Mouse (Mus musculus) megakaryocyte, embryonic 14.5 days (primary cell): ENCODE data around the gene Dmkn. TPM values are rescaled to one million over a fixed set of nuclear protein-coding genes. Genes with fewer than 3 reads are reported as not detected.
"Not testable (repeated sequence)": the region's sequence is repeated elsewhere in the genome, so short reads cannot be mapped to it uniquely, and the experiment has no call there.

Experiments
- H3K27me3 ChIP-seq: replicated peaks from 2 replicates; pipeline ENCODE3; 2012; ENCODE audit warnings: inconsistent platforms
- H3K36me3 ChIP-seq: replicated peaks from 2 replicates; pipeline ENCODE3; 2012; ENCODE audit warnings: low read length, inconsistent platforms, mixed read lengths
- H3K4me1 ChIP-seq: 2 replicates; pipeline ENCODE4 v1.6.1; 2012; ENCODE audit warnings: inconsistent platforms
- H3K4me3 ChIP-seq: replicated peaks from 2 replicates; pipeline ENCODE3; 2012; ENCODE audit warnings: moderate library complexity, mild to moderate bottlenecking, inconsistent platforms
- H3K9me3 ChIP-seq: 2 replicates; pipeline ENCODE4 v1.6.1; 2012; ENCODE audit warnings: inconsistent platforms
- FLI1 ChIP-seq: IDR thresholded peaks from 2 replicates; pipeline ENCODE4 v1.6.1; 2012; ENCODE audit warnings: low read length, inconsistent platforms, mixed read lengths
- GATA1 ChIP-seq: IDR thresholded peaks from 3 replicates; pipeline ENCODE4 v1.6.1; 2012; ENCODE audit warnings: mixed read lengths, low read length, inconsistent platforms, borderline replicate concordance
- polyA plus RNA-seq: library from polyadenylated mRNA; stranded (reverse); fragments of >175 nt; gene quantifications from 2 replicates; pipeline ENCODE4 v1.2.3, GENCODE M21; 2012; ENCODE audit warnings: low replicate concordance; ENCODE audit not compliant: insufficient read depth

Dmkn gene
- not detected in 2 replicates for polyA plus RNA-seq

DNA sequence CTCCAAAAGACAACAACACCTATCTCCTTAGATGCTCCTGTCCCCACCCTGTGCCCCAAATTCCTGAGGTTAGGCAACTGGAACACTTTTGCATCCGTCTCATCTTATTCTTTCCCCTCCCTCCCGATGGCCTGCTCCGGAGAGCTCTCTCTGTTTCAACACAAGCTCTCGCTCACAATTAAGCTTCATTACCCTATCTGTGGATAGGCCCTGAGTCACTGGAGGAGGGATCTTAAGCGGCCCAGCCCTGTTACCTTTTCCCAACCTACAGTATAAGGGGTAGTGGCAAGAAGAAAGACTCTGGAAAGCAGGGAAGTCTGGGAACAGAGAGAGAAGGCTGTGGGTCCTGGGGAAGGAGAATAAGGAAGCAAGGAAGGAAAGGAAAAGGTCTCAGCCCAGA lies at the start of gene Dmkn:
Gene Dmkn (plus strand): TSS at position 301 of the 400 bp plus-strand sequence.
- Histone ChIP-seq H3K27me3 (peaks cover 42% of the 10 kb centered on the region), H3K4me3 (no peak within 1 kb of the TSS), H3K9me3 (no peaks in the 10 kb centered on the region), H3K4me1 (peaks cover 65% of the 10 kb centered on the region), H3K36me3 (no peaks in the 10 kb centered on the region)
- no peak for TF ChIP-seq FLI1
- no peak for TF ChIP-seq GATA1

DNA sequence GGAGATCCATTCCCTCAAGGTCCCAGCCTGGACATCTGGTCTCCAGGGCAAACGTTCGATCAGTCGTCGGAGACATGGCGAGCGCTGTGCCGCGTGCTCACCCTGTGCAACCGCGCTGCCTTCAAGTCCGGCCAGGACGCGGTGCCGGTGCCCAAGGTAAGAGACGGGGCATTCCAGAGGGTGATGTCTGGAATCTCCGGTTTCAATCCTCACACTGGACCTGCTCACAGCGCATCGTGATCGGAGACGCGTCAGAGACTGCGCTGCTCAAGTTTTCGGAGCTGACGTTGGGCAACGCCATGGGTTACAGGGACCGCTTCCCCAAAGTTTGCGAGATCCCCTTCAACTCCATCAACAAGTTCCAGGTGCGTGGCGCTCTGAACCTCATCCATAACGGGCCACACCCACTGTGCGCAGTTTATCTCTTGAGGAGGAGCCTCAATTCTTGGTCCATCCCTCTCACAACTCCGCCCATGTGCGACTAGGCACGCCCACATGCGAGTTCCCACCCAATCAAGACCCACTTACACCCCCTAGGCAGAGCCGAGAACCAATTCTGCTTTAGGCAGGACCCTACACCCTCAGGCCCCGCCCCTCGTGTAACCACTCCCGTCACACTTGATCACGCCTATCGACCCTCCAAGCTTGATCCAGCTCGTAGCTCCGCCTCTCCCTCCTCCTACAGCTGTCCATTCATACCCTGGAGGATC lies 46.4 kb upstream of the Dmkn start:
- Histone ChIP-seq H3K4me1 (peaks cover 58% of the 10 kb centered on the region), H3K36me3 (no peaks in the 10 kb centered on the region), H3K27me3 (peaks cover 72% of the 10 kb centered on the region), H3K4me3 (peak overlapping the region; percentile 87), H3K9me3 (0 out of 2 replicates have a peak, but pooled peaks cover 3% of the 10 kb centered on the region)
- TF ChIP-seq GATA1 (no peak), FLI1 (no peak)

DNA sequence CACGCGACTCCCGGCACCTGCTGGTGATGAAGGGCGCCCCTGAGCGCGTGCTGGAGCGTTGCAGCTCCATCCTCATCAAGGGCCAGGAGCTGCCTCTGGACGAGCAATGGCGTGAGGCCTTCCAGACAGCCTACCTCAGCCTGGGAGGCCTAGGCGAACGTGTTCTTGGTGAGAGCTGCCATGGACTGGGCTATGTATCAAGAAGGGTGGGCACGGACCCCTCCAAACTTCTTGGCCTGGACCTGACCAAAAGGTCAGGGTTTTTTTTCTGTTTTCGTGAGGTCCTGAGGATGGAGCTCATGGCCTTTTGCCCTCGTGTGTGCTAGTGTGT lies 45.9 kb upstream of the Dmkn start:
- H3K27me3 ChIP-seq, result peaks cover 73% of the 10 kb centered on the region
- 0 out of 2 replicates have a peak, but pooled peaks cover 3% of the 10 kb centered on the region for H3K9me3 ChIP-seq

DNA sequence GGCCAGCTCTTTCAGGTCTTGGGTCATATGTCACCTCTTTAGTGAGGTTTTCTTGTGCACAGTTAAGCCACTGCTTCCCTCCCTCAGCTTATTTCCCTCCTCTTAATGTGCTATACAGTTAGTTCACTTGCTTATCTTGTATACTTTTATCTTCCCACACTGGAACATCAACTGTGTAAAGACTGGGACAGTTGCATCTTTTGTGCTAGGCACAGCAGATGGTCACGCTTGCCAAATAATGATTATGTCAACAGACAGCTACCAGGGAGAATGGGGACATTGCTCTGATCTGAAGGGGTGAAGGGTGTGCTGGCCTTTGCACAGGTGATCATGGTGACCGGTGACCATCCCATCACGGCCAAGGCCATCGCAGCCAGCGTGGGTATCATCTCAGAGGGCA lies 43.9 kb upstream of the Dmkn start:
- peaks cover 65% of the 10 kb centered on the region for H3K27me3 ChIP-seq
- H3K4me3 ChIP-seq, result no peak overlapping the region
- no peaks in the 10 kb centered on the region for H3K36me3 ChIP-seq
- H3K4me1 ChIP-seq, result peaks cover 57% of the 10 kb centered on the region
- 0 out of 2 replicates have a peak, but pooled peaks cover 3% of the 10 kb centered on the region for H3K9me3 ChIP-seq
- TF ChIP-seq FLI1 (no peak), GATA1 (no peak)

More for the DNA sequence above, 45.9 kb upstream of the Dmkn start:
- Histone ChIP-seq H3K4me3 (peak overlapping the region; percentile 87), H3K36me3 (no peaks in the 10 kb centered on the region), H3K4me1 (peaks cover 64% of the 10 kb centered on the region)
- no peak for TF ChIP-seq GATA1
- TF ChIP-seq FLI1, result no peak

DNA sequence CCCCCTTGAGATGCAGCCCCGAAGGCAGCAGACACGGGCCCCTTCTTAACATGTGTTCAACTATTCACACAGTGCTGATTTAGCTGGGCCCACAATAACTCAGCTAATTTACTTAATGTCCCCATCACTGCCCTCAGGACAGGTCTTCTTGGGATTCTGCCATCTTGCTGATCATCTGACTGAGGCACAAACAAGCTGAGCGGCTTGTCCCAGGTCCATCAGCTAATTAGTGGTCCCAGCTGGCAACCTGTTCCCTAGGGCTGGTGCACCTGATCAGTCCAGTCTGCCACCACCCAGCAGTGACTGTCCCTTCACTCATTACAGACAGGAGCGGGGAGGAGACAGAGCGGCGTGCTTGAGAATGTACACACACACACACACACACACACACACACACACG lies 42.3 kb upstream of the Dmkn start:
- TF ChIP-seq FLI1, result no peak
- TF ChIP-seq GATA1, result no peak
- Histone ChIP-seq H3K9me3 (no peaks in the 10 kb centered on the region), H3K4me1 (peaks cover 53% of the 10 kb centered on the region), H3K4me3 (no peak overlapping the region), H3K27me3 (peaks cover 49% of the 10 kb centered on the region), H3K36me3 (peaks cover 12% of the 10 kb centered on the region)

DNA sequence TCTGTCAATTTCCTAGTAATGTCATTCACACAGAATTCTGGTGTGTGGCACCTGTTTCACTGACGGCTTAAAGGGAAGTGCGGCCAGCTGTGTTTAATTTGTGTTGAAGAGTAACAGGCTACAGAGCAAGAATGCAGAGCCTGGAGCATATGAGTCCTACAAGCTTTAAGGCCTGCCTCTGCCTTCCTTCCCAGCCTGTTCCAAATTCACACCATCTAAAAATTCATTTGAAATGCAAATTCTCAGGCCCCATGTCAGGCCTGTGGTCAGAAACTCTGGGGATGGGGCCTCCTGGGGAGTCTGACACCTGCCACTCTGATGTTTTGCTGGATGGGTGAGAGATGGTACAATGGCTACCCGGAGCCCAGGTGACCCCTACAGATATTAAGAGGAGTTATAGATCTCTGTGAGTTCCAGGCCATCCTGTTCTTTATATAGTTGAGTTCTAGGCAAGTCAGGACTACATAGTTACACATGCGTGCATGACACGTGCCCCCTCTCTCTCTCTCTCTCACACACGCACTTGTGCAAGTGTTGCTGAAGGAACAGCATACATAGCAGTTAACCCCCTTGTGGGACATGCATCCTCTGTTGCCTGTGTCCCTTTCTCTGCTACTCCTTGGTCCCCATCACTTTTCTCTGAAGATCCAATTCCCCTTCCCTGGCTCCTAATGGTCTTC lies 40.1 kb upstream of the Dmkn start:
- H3K4me3 ChIP-seq, result no peak overlapping the region
- peaks cover 32% of the 10 kb centered on the region for H3K36me3 ChIP-seq
- peaks cover 45% of the 10 kb centered on the region for H3K4me1 ChIP-seq
- TF ChIP-seq FLI1, result no peak
- TF ChIP-seq GATA1, result no peak
- no peaks in the 10 kb centered on the region for H3K9me3 ChIP-seq
- H3K27me3 ChIP-seq, result peaks cover 29% of the 10 kb centered on the region

DNA sequence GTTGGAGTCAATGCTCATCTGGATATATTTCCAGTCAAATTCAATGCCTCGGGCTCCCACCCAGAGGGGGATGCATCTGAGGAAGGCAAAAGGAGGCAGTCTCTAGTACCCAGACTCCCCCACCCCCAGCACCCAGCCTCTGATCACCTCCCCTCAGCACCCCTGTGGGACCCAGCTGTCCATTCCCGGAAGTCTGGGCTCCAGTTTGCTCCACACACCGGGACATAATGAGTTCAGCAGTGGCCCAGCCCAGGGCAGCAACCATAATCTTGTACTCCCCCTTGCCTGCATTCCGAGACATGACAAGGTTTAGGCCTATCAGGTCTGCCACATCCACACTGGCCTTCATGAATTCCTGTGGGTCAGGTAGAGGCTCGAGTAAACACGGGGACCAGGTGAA lies 35.3 kb upstream of the Dmkn start:
- Histone ChIP-seq H3K27me3 (no peaks in the 10 kb centered on the region), H3K36me3 (peaks cover 55% of the 10 kb centered on the region), H3K4me1 (peaks cover 42% of the 10 kb centered on the region), H3K9me3 (no peaks in the 10 kb centered on the region), H3K4me3 (peak overlapping the region; percentile 97)
- TF ChIP-seq GATA1, result no peak

DNA sequence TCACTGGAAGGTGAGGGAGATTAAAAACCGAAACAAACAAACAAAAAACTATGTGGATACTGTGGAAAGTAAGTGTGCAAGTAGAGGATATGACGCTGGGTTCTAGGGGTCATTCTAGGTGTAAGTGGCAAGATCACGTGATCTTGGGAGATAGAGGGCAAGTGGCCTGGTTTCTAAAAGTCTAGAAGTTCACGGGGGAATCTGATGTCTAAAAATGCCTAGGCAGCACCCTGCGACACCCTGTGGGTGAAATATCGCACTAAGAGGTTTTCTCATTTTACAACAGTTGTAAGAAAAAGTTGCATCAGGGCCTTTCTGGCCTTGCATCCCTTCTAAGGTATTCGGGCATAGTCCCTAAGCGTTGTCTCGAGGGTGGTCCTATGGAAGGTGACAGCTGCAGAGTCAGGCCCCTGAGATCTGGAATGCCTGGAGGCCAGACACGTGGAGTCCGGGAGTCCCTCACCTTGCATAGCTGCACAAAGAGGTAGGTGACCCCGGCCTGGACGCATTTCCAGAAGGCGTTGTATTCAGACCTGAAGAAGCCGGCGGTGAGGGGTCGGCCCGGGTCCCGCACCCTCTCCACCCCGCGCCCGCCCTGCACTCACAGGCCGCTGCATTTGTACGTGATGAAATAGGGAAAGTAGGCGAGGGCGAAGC lies 34.7 kb upstream of the Dmkn start:
- Histone ChIP-seq H3K36me3 (peaks cover 61% of the 10 kb centered on the region), H3K27me3 (no peaks in the 10 kb centered on the region), H3K9me3 (no peaks in the 10 kb centered on the region), H3K4me1 (peaks cover 42% of the 10 kb centered on the region), H3K4me3 (peak overlapping the region; percentile 97)
- TF ChIP-seq GATA1 (no peak), FLI1 (no peak)

DNA sequence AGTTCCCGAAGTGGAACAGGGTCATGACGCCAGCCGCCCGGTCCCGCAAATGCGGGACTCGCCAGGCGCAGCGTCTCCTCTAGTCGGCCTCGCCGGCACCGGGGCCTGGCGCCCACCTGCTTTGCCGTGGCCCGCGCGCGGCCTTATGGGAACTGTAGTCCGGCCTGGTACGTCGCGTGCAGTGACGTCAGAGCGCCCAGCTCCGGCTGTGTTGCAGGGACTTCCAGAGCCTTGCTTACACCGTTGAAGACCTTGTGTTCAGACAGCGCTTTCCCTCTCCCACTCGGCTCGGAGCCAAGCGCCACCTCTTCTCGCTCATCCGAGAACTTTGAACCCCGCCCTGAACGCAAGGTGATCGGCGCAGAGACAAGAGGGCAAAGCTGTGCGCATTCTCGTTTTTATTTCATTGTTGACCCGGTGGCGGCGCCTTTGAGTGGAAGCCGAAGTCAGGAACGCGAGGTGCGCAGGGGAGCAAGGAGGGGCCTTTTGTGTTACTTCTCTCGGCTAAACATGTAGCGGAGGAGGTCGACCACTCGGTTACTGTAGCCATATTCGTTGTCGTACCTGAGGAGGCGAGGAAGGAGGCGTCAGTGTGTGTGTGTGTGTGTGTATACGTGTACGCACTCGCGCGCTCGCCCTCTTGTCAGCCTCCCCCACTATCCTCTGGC lies 34.0 kb upstream of the Dmkn start, which contains the start of gene Tmem147:
Gene Tmem147 (minus strand): TSS at position 145 of the 668 bp plus-strand sequence.
- no peaks in the 10 kb centered on the region for H3K27me3 ChIP-seq
- peaks cover 68% of the 10 kb centered on the region for H3K36me3 ChIP-seq
- peak within 1 kb of the TSS; percentile 97 for H3K4me3 ChIP-seq
- no peak for TF ChIP-seq FLI1
- no peak for TF ChIP-seq GATA1
- H3K9me3 ChIP-seq, result no peaks in the 10 kb centered on the region
- H3K4me1 ChIP-seq, result peaks cover 41% of the 10 kb centered on the region

DNA sequence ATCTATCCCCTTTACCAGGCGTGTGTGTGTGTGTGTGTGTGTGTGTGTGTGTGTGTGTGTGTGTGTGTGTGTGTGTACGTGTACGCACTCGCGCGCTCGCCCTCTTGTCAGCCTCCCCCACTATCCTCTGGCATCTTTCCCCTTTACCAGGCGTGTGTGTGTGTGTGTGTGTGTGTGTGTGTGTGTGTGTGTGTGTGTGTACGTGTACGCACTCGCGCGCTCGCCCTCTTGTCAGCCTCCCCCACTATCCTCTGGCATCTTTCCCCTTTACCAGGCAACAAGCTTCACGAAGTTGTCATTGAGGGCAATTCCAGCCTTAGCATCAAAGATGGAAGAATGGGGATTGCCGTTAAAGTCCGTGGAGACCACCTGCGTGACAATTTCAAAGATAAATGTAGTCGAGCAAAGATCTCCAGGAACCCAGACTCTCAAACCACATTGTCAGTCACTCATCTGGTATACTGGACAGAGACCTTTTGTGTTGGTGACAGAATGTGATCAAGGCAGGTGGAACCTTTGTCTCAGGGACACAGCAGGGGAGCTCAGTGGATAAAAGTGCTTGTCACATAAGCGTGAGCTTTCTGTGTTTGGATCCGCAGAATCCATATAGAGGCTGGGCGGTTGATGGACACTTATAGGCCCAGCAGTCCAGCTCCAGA lies 33.4 kb upstream of the Dmkn start:
- not testable (repeated sequence) for H3K9me3 ChIP-seq, H3K27me3 ChIP-seq
- H3K36me3 ChIP-seq, result peaks cover 72% of the 10 kb centered on the region
- H3K4me1 ChIP-seq, result peaks cover 37% of the 10 kb centered on the region
- peak overlapping the region; percentile 97 for H3K4me3 ChIP-seq
